Mouse (Mus musculus): Measurements from ENCODE around the gene Sh3glb1. TPM values are rescaled to one million over a fixed set of nuclear protein-coding genes. Genes with fewer than 3 reads are reported as not detected.
"Not testable (repeated sequence)": the region's sequence is repeated elsewhere in the genome, so short reads cannot be mapped to it uniquely, and the experiment has no call there.

The Sh3glb1 gene
- polyA plus RNA-seq, 1 experiment from 2014 or later: 119 TPM

DNA sequence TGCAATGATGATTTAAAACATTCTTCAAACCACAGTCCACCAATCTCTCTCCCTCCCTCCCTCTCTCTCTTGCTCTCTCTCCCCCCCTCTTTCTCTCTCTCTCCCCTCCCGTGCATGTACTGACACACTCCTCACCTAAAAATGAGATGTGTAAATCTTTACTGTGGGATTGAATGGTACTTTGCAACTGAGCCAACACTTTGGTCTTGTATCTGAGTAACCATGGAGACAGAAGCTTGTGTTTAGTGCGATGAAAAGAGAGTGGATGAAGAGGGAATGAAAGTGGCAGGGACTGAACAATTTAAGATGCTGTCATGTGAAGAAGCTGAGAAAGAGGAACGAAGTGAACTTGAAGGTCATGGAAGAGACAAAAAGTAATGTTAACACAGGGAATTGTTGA is 27.6 kb upstream of the Sh3glb1 start:
- not testable (repeated sequence) for H3K9ac ChIP-seq (replicated peaks; ENCODE audit: low read length); H3K36me3 ChIP-seq (ENCODE audit: control insufficient read depth, insufficient read depth, low read length); H3K4me2 ChIP-seq (ENCODE audit: low read length); H3K4me3 ChIP-seq (replicated peaks; ENCODE audit: low read depth, low read length); H3K9me3 ChIP-seq (ENCODE audit: control insufficient read depth, low read length); H3K27me3 ChIP-seq (ENCODE audit: control insufficient read depth, insufficient read depth, low read length); H3K4me1 ChIP-seq (ENCODE audit: control insufficient read depth, insufficient read depth, low read length); H3K27ac ChIP-seq (replicated peaks; ENCODE audit: low read depth, low read length); DNase-seq
- 15% methylated on average over 3 of the region's 3 CpGs for WGBS
- 0 out of 2 replicates have a peak, but pooled peaks have one; percentile 20 for ATAC-seq (ENCODE audit: low FRiP score, low TSS enrichment)

DNA sequence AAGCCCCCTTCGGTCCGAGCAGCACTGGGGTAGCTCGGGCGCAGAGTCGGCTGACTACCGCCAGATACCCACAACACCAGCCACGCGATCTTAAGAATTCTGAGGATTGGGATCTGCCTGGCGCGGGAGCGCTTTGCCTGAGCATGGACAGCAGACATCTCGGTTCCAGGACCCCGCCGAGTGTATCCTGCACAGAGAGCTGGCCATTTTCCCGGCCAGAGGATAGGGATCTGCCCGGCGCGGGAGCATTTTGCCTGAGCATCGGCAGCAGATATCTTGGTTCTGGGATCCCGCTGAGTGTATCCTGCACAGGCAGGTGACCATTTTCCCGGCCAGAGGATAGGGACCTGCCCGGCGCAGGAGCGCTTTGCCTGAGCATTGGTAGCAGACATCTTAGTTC is 18.3 kb upstream of the Sh3glb1 start:
- H3K9me3 ChIP-seq (ENCODE audit: control insufficient read depth, low read length); DNase-seq; H3K9ac ChIP-seq (replicated peaks; ENCODE audit: low read length); ATAC-seq (ENCODE audit: low FRiP score, low TSS enrichment); H3K4me1 ChIP-seq (ENCODE audit: control insufficient read depth, insufficient read depth, low read length); H3K27ac ChIP-seq (replicated peaks; ENCODE audit: low read depth, low read length); H3K27me3 ChIP-seq (ENCODE audit: control insufficient read depth, insufficient read depth, low read length); H3K4me3 ChIP-seq (replicated peaks; ENCODE audit: low read depth, low read length); H3K4me2 ChIP-seq (ENCODE audit: low read length); H3K36me3 ChIP-seq (ENCODE audit: control insufficient read depth, insufficient read depth, low read length): not testable (repeated sequence)
- WGBS: 79% methylated on average over 24 of the region's 24 CpGs

DNA sequence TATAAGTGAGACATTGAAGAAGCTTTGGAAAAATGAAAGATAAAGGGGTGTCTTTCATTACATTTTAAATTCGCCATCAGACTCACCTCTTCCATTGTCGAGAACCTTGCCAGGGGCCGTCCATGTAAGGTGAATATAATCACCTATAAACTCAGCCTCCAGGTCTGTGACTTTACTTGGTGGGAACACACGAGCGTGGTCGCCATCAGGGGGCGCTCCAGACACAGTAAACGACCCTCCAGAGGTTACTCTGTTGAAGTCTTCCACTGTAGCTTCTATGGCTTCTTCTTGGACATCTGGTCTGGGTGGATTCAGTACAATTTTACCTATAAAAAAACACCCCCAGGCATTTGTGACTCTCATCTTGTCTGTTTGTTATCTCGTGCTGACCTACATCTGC is 16.7 kb upstream of the Sh3glb1 start:
- H3K9me3 ChIP-seq (ENCODE audit: control insufficient read depth, low read length): no peaks in the 10 kb centered on the region
- ATAC-seq (ENCODE audit: low FRiP score, low TSS enrichment): no peak
- WGBS: 31% methylated on average over 9 of the region's 9 CpGs
- H3K9ac ChIP-seq (replicated peaks; ENCODE audit: low read length): no peak overlapping the region
- peak; percentile 64 for DNase-seq
- no peaks in the 10 kb centered on the region for H3K27me3 ChIP-seq (ENCODE audit: control insufficient read depth, insufficient read depth, low read length)
- no peak overlapping the region for H3K4me2 ChIP-seq (ENCODE audit: low read length)
- no peak overlapping the region for H3K27ac ChIP-seq (replicated peaks; ENCODE audit: low read depth, low read length)
- H3K4me1 ChIP-seq (ENCODE audit: control insufficient read depth, insufficient read depth, low read length): no peaks in the 10 kb centered on the region
- no peak overlapping the region for H3K4me3 ChIP-seq (replicated peaks; ENCODE audit: low read depth, low read length)
- H3K36me3 ChIP-seq (ENCODE audit: control insufficient read depth, insufficient read depth, low read length): no peaks in the 10 kb centered on the region

DNA sequence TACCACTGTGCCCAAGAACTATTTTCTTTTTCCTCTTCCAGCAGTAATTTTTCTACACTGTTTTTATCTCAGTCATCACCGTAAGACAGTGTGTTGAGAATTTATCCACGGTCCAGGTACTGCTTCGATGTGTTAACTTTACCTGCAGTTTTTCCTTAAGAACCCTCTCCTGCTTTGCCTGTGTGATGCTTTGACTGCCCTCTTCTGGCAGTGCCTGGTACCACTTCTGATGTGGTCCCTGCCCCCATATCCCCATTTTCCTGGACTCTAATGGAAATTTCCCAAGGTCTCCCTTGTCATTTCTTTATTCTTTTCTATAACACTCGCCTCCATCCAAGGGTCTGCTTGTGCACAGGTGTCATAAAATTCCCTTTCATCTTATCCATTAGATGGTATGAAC is 3.3 kb upstream of the Sh3glb1 start:
- no peaks in the 10 kb centered on the region for H3K27me3 ChIP-seq (ENCODE audit: control insufficient read depth, insufficient read depth, low read length)
- peaks cover 4% of the 10 kb centered on the region for H3K4me1 ChIP-seq (ENCODE audit: control insufficient read depth, insufficient read depth, low read length)
- 46% methylated on average over 4 of the region's 4 CpGs for WGBS
- no peak for ATAC-seq (ENCODE audit: low FRiP score, low TSS enrichment)
- H3K27ac ChIP-seq (replicated peaks; ENCODE audit: low read depth, low read length): no peak overlapping the region
- DNase-seq: peak; percentile 49
- H3K9me3 ChIP-seq (ENCODE audit: control insufficient read depth, low read length): no peaks in the 10 kb centered on the region
- no peaks in the 10 kb centered on the region for H3K36me3 ChIP-seq (ENCODE audit: control insufficient read depth, insufficient read depth, low read length)
- no peak overlapping the region for H3K9ac ChIP-seq (replicated peaks; ENCODE audit: low read length)
- H3K4me3 ChIP-seq (replicated peaks; ENCODE audit: low read depth, low read length): no peak overlapping the region
- H3K4me2 ChIP-seq (ENCODE audit: low read length): no peak overlapping the region

DNA sequence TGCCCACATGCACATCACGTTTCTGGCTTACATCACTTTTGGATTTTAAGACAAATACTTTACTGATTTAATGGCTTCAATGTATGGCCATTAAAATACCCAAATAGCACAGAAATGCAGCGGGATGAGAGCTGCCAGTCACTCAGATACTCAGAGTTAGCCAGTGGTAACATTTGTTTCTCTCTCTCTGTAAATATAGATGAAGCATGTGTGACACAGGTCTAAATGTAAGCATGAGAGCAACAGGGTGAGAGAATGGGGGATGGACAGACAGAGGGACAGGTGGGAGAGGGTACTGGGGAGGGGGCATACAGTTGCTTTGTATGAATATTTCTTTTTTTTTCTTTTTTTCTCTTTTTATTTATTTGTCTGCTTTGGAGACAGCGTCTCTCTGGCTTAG is 2.4 kb upstream of the Sh3glb1 start:
- peaks cover 11% of the 10 kb centered on the region for H3K4me1 ChIP-seq (ENCODE audit: control insufficient read depth, insufficient read depth, low read length)
- not testable (repeated sequence) for H3K9me3 ChIP-seq (ENCODE audit: control insufficient read depth, low read length); ATAC-seq (ENCODE audit: low FRiP score, low TSS enrichment); H3K4me3 ChIP-seq (replicated peaks; ENCODE audit: low read depth, low read length); DNase-seq; H3K4me2 ChIP-seq (ENCODE audit: low read length); H3K27ac ChIP-seq (replicated peaks; ENCODE audit: low read depth, low read length); H3K36me3 ChIP-seq (ENCODE audit: control insufficient read depth, insufficient read depth, low read length); H3K9ac ChIP-seq (replicated peaks; ENCODE audit: low read length); H3K27me3 ChIP-seq (ENCODE audit: control insufficient read depth, insufficient read depth, low read length)
- WGBS: 86% methylated on average over 3 of the region's 3 CpGs

DNA sequence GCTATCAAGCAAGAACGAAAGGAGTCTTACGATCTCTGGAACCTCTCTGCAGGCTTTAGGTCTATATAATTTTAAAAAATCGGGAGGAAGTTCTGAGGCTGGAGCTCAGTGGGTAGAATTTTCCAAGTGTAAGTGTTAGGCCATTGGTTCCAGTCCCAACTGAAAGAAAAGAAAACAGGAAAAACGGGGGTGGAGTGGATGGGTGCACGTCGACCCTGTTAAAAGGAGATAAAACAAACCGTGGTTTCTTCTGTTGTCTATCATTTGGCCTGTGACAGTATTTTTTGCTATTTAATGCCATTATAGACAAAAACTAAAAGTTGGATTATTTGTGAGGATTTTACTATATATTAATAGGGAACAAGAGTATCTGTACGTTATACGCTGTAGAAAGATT is 1.7 kb upstream of the Sh3glb1 start:
- Histone ChIP-seq H3K4me3 (replicated peaks; ENCODE audit: low read depth, low read length) (no peak overlapping the region), H3K9ac (replicated peaks; ENCODE audit: low read length) (no peak overlapping the region), H3K4me2 (ENCODE audit: low read length) (no peak overlapping the region), H3K4me1 (ENCODE audit: control insufficient read depth, insufficient read depth, low read length) (peaks cover 16% of the 10 kb centered on the region), H3K36me3 (ENCODE audit: control insufficient read depth, insufficient read depth, low read length) (no peaks in the 10 kb centered on the region), H3K27me3 (ENCODE audit: control insufficient read depth, insufficient read depth, low read length) (no peaks in the 10 kb centered on the region), H3K27ac (replicated peaks; ENCODE audit: low read depth, low read length) (no peak overlapping the region), H3K9me3 (ENCODE audit: control insufficient read depth, low read length) (no peaks in the 10 kb centered on the region)
- DNase-seq (no peak), ATAC-seq (ENCODE audit: low FRiP score, low TSS enrichment) (no peak)
- WGBS: 92% methylated on average over 9 of the region's 9 CpGs

DNA sequence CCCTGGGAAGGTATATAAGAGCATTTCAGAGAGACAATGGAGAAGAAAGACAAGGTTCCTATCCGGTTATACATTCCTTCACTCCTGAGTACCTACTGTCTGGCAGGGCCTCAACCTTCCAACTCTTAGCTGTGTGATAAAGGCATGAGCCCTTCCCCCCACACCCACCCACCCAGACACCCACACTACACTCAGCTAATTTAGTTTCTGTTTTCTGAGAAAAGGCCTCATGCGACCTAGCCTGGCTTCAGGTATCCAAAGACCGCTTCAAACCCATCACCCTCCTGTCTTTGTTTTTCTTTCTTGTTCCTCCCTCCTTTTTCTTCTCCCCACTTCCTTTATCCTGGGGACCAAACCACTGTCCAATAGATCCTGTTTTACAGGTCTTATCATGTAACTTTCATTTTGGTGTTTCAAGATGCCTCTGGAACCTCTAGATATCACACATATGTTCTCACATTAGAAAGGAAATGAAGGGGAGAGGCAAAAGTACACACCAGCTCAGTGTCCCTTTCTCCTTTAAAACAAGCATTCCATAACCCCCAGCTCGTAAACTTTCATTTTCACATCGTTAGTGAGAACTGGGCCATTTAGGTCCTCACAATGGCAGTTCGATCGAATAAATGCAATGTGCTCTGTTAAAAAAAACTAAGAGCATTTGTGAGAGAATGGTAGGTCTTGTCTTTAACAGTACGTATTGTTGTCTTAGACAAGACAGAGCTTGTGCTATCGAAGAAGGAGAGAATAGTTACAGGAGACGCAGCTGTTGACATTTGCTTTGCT is 1.1 kb upstream of the Sh3glb1 start:
- H3K9me3 ChIP-seq (ENCODE audit: control insufficient read depth, low read length): no peaks in the 10 kb centered on the region
- H3K4me2 ChIP-seq (ENCODE audit: low read length): peak overlapping the region; percentile 48
- H3K9ac ChIP-seq (replicated peaks; ENCODE audit: low read length): peak overlapping the region; percentile 44; the same call in 1 of the 2 replicates
- peaks cover 16% of the 10 kb centered on the region for H3K4me1 ChIP-seq (ENCODE audit: control insufficient read depth, insufficient read depth, low read length)
- H3K36me3 ChIP-seq (ENCODE audit: control insufficient read depth, insufficient read depth, low read length): no peaks in the 10 kb centered on the region
- WGBS: 91% methylated on average over 10 of the region's 10 CpGs
- ATAC-seq (ENCODE audit: low FRiP score, low TSS enrichment) (no peak), DNase-seq (no peak)
- H3K27ac ChIP-seq (replicated peaks; ENCODE audit: low read depth, low read length): peak overlapping the region; percentile 98; the same call in 1 of the 2 replicates
- no peaks in the 10 kb centered on the region for H3K27me3 ChIP-seq (ENCODE audit: control insufficient read depth, insufficient read depth, low read length)
- H3K4me3 ChIP-seq (replicated peaks; ENCODE audit: low read depth, low read length): peak overlapping the region; percentile 83

DNA sequence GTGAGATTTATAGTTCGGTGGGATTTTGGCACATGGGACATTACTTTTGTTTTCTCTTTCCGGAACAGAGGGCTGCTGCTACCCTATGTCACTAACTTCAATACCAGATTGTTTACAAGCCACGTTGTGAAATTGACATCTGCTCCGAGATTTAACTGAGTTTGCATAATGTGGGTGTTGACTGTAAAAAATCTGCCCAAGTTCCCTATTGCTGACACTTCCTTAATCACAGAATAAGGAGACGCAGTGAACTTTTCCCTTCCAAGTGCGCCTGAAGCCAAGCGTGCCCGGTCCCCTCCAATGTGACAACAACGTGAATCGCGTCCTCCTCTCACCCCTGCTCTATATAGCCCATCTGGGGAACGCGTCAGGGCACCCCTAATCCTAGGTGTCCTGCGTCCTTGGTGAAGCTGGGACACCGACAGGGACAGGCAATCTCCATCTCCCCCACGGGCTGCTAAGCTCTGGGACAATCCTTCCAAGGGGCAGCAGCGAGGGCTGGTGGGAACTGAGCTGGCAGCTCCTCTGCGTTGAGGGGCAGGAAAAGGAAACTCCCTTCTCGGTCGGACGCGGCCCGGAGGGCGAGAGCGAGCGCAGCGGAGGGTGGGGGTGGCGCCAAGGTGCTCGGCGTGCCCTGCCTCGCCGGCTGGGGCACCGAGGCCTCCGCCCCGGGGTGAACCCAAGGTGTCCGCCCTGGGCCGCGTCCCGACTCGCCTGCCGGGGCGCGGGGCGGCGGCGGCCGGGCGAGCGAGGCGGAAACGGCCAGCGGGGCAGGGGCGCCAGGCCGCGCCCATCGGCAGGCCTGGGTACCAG is 841 bp downstream of the Sh3glb1 start:
- H3K27me3 ChIP-seq (ENCODE audit: control insufficient read depth, insufficient read depth, low read length): no peaks in the 10 kb centered on the region
- peak; percentile 58; the same call in 1 of the 2 replicates for ATAC-seq (ENCODE audit: low FRiP score, low TSS enrichment)
- peak; percentile 73 for DNase-seq
- H3K9me3 ChIP-seq (ENCODE audit: control insufficient read depth, low read length): no peaks in the 10 kb centered on the region
- H3K4me2 ChIP-seq (ENCODE audit: low read length): peak overlapping the region; percentile 84
- peak overlapping the region; percentile 83 for H3K4me3 ChIP-seq (replicated peaks; ENCODE audit: low read depth, low read length)
- H3K4me1 ChIP-seq (ENCODE audit: control insufficient read depth, insufficient read depth, low read length): peaks cover 21% of the 10 kb centered on the region
- H3K36me3 ChIP-seq (ENCODE audit: control insufficient read depth, insufficient read depth, low read length): no peaks in the 10 kb centered on the region
- H3K27ac ChIP-seq (replicated peaks; ENCODE audit: low read depth, low read length): peak overlapping the region; percentile 98
- under 1% methylated on average over 56 of the region's 56 CpGs for WGBS
- peak overlapping the region; percentile 88 for H3K9ac ChIP-seq (replicated peaks; ENCODE audit: low read length)
